Mouse (Mus musculus) right cerebral cortex, postnatal 25 days (tissue): ENCODE data around the gene Sh3bp2.
"Not testable (repeated sequence)": the region's sequence is repeated elsewhere in the genome, so short reads cannot be mapped to it uniquely, and the experiment has no call there.

Source experiments
- DNase-seq: peaks from one replicate; pipeline ENCODE4 v3.0.0; 2022

Sh3bp2 gene

DNA sequence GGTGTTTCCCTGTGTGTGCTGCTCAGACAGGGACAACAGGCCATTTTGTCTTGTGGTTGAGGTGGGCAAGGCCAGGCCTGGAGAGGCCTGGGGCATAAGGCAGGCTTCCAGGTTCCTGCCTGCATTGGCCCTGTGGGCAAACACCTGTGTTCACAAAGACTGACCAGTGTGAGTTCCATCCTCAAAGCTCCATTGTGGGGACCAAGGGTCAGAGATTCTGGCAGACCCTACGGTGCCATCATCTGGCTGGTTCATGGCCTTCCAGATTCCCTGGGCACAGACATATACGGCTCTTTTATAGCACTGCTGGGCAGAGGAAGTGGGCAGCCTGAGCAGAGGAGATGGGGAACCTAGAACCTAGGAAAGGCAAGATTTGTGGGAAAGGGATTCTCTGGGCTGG lies 1.7 kb downstream of the Sh3bp2 start:
- no peak for DNase-seq

DNA sequence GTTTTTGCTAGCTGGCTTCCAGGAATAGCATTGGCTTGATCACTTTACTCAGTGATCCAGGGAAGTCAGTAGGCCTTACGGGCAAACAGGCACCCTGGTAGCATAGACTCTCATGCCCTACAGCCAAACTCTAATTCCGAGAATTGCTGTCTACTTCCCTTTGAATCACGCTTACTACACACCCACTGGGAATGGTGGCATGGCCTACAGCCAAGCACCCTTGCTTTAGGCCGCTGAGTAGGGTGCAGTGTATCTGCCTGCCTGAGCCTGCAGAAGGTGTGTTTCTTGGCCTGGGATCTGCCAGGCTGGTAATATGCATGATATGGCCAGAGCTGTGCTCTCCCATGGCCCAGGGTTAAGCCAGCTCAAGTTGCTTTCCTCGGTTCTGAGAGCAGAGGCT lies 3.1 kb downstream of the Sh3bp2 start:
- no peak for DNase-seq

DNA sequence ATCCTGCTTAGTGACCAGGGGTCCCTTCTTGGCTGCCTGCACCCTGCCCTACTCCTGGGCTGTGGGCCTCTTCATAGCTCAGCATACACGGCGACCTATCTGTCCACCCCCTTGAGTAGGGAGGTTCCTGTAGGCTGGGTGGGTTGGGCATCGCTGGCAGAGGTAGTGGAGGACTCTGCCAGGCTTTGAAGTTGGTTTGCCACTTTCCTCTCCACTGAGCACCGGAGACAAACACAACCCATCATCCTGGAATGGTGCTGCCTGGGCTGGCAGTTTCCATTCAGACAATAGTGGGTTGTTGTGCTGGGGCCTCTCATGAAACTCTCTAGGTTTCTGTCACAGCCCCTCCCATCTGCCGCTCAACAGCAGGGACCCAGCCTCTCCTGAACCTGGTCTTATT lies 4.5 kb downstream of the Sh3bp2 start:
- no peak for DNase-seq

DNA sequence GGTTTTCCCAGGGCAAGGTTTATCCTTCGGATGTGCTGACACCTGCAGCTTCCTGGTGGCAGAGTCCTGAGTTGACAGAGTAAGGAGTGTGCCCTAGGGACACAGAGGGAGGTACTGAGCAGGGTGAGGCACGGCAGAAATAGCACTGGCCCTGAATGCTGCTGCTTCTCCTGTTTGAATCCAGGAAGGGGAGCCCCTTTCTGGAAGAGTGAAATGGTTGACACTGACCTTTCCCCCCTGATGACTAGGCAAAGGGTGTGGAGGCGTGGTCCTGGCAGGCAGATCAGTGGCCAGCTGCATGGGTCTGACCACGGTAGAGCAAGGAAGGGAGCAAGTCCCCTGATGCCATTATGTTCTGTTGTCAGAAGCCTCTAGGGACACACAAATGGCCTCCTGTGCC lies 5.0 kb downstream of the Sh3bp2 start:
- no peak for DNase-seq

DNA sequence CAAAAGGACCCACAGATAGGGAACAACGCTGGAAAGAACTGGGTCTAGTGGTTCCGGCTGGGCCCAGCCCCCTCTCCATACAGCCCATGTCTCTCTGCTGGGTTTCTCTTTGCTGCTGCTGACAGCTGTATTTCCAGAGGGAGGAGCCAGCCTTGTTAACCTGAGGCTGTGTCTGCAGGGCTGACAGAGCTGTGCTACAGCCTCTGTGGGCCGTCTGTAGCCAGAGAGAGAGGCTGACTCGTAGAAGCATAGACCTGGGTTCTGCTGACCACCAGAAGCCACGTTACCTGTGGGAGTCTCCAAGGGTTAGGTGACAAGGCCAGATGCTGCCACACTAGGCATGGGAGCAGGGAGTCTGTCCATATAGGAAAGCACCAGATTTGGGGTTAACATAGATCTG lies 7.4 kb downstream of the Sh3bp2 start:
- no peak for DNase-seq

DNA sequence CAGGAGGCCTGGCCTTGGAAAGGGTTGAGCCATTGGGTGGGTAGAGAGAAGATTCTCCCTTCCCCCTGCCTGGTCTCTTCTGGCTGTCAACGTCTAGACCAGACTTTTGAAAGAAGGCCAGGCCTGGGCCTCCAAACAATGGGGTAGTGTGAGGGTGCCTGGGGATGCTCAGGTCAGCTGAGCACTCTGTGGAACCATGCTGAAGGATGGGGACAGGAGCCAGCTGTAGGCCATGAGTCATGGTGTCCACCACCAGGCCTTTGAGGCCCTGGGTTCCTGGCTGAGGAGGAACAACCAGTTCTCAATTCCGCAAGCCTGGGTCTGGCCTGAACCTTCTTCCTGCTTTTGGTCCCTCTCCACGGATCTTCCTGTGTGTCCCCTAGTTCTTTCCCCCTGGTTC lies 8.2 kb downstream of the Sh3bp2 start:
- DNase-seq: no peak

DNA sequence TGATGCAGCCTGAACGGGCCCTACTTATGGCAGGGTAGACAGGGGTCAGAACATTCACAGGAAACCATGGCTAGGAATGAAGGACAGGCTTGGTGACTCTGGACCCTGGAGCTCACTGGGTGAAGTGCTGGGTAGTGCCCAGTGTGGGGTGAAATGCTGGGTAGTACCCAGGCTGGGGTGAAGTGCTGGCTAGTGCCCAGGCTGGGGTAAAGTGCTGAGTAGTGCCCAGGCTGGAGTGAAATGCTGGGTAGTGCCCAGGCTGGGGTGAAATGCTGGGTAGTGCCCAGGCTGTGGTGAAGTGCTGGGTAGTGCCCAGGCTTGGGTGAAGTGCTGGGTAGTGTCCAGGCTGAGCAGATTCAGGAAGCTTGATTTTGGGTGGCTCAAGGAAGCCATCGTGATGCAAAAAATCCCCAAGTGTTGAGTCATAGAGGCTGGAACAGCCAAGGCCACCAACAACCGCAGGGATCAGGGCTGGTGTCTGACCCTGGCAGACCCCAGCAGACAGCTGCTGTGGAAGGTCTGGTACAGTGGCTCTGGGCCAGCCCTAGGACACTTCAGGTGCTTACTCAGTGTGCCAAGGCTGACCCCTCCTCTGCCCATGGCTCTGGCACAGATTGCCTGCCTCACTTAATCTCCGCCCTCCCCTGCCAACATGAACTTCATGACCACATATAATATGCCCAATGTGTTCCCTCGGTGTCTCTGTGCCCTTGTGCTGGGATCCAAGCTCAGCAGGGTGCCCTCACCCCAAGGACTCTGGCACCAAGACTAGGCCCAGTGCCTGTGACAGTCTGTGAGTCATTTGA lies 9.3 kb downstream of the Sh3bp2 start:
- DNase-seq: no peak

DNA sequence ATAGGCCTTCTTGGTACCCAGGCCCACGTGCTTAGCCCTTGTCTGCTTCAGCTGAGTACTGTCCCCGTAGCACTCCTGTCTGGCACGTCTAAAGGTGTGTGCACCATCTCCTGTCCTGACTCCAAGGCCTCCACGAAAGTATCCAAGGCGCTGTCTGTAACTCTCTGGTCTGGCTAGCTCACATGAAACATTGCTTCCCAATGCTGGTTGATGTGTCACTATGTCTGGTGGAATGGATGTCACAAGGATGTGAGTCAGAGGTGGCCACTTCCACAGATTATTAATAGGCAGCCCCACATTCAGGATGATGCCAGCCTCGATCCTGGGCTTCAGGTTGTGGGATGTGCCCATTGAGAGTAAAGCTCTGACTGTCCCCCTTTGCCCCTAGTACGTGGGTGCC lies 10.2 kb downstream of the Sh3bp2 start:
- no peak for DNase-seq

DNA sequence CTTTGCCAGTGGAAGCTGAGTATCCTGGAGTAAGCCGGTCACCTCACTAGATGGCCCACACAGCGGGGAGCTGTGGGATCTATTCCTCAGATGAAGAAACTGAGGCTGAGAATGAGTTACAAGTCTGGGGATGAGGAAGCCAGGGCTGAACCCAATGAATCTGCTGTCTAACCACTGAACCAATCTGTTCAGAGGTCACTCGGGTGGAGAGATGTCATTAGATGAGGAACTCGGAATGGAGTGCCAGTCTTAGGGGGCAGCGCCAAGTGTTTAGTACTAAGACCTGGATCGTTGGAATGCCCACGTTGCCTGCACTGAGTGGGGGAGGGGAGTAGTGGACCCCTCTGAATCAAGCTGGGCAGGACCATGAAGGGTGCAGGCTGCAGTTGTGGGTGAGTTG lies 12.4 kb downstream of the Sh3bp2 start:
- DNase-seq: no peak

DNA sequence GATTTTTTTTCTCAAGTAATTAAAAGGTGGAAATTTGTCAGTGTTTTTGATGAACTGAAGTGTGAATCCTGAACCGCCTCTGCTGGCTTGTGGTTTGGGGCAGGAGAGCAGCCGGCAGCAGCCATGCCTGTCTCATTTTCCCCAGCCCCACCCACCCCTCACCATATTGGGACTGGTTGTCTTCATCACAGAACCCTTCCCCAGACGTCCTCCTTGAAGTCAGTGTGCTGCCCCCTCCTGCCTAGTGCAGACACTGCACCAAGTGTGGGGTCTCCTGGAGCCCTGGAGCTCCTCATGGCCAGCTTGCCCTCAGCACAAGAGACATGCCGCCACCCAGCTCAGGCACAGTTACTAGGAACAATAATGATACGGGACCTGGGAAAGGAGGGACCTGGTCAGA lies 12.9 kb downstream of the Sh3bp2 start:
- DNase-seq: no peak

DNA sequence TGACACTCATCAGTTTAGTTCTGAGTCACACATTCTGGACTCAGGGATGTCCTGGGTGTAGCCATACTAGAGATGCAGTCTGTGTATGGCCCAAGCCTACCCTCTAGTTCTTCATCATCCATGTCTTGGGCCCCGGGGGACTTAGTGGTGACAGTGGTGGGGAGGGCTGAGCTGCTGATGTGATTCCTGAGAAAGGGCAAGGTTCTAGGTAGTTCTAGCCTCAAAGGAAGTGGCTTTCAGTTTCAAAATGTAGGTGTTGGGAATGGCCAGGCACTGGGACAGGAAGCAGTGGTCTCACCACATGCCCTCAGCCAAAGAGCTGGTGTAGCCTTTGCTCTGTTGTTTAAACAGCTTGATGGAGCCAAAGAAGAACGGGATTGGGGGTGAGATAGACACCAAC lies 13.5 kb downstream of the Sh3bp2 start:
- no peak for DNase-seq

DNA sequence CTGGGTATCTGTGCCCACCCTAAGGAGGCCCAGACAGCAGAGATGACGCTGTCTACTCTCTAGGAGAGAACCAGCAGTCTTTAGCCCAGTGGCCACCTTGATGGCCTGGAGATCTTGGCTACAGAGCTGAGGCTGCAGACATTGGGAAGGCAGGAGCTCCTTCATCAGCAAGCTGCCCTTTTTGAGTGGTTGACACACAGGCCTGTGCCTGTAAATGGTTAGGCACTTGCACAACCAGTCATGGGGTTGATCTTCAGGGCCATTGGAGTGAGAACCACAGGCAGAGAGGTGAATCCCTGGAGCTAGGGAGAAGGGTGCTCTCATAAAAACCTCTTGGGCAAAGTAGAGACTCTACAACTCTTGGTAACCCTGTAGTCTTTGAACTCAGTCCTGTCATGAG lies 16.5 kb downstream of the Sh3bp2 start:
- DNase-seq: no peak

DNA sequence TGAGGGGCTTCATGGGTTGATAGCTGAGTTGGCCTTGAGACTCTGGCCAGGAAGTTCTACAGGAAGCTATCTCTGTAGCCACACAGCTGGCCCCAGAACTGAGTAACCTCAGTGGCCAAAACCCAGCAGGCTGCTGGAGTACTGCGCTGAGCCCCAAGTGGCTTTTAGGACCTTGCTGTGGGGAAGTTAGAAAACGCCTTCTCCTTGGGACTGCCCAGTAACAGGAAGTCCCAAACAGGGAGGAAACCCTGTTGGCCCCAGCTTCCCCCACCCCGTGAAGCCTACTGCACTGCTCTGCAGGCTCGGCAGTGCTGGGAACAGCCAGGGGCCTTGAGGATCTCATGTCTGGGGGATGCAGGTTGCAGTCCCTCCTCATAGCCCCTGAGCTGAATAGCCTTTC lies 17.5 kb downstream of the Sh3bp2 start:
- DNase-seq: no peak

DNA sequence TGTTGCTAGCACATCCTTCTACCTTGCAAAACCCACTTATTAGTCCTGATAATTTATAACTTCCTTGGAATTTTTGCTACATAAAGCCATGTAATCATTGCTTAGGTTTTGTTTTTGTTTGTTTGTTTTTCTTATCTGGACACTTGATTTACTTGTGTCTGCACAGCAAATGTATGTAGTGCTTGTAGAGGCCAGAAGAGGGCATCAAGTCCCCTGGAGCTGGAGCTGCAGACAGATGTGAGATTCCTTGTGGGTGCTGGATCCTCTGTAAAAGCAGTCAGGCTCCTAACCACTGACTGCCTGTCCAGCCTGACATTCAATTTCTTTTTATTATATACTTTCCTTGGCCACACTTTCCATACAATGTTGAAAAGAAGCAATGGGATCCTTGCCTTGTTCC lies 21.8 kb downstream of the Sh3bp2 start:
- DNase-seq: no peak

DNA sequence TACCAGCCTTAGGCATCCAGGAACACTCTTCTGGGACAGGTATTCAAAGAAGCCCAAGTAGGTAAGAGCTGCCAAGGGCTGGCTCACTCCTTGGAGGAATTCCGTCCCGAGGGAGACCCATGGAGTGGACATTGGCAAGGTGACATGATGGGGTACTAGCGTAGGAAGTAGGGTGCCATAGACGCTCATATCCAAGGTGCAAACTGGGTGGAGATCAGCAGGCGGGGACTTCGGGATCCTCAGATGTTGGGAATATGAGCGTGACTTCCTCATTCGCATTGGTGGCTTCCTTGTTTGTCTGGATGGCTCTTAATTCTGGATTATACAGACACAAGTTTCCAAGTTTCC lies 23.5 kb downstream of the Sh3bp2 start:
- DNase-seq: no peak

DNA sequence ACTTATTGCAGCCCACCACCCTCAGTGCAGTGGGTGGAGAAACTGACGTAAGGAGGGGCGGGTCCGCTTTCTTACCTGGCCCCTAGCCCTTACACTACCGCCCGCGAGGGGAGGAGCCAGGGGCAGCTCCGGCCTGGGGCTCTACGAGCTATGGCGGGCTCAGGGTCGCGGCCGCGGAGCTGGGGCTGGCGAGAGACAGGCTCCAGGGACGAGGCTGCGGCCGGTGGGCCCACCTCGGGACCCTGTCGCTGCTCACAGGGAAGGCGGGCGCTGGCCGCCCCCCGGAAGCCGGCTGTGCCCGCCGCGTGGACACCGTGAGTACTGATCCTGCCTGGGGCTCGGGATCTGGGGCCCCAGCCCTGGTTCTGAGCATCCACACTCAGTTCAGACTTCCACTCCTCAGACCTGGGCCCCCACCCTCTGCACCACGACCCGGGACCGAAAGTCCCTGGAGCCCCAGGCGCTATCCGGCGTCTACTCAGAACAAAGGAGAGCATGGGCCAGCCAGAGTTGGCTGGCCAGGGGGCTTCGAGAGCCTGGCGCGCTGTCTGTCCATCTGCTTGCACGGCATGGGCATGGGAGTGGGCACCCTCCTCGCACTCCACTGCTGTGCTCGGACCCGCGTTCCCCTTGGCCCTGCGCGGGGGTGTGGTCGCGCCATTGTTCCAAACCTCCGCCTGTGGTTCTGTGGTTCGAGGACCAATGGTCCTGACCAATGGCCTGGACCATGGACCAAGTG lies 24.0 kb downstream of the Sh3bp2 start:
- no peak for DNase-seq

DNA sequence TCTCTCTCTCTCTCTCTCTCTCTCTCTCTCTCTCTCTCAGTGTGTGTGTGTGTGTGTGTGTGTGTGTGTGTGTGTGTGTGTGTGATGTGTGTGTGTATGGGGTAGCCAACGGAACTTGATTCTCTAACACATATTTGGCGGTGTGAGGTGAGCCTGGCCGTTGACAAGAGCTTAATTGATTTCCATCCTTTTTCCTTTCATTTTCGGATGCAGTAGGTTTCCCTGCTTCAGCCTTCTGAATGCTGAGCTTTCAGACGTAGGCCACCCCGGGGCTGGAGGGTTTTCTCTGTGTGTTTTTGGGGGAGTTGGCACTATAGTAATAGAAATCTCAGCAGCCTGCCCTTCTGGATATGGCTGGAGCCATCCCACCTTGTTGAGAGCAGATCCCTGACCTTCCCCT lies 24.6 kb downstream of the Sh3bp2 start:
- no peak for DNase-seq

DNA sequence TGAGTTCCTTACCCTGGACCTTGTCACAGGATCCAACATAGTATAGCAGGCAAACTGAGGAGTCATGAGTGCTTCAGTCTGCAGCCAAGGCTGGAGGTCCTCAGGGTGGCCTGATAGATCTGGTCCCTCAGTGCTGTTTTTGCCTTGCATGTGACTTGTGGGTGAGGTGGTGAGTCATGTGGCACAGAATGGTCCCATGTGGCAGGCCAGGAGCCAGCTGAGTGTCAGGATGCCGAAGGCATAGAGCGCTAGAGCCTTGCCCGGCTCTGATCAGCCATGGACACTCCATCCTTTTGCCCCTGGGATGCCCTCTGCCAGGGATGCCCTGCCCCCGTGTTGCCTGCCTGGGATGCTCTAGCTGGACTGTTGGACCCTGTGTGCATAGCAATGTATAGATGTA lies 26.2 kb downstream of the Sh3bp2 start:
- DNase-seq: no peak

DNA sequence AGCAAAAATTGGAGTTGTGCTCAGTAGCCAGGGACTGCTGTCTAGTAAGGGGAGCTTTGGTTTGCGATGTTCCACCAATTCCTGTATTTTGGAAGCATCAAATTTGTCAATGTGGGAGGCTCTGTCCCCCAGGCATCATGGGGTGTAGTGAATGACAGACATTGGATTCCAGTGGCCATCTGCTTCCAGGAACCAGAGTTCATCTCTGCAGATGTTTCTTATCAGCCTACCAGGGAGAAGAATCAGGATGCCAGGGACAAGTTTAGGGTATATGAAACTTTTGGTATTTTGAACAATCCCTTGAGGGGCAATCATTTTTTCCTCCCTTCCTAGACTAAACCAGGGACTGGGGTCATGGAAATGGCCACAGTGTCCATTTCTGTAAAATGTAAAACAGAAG lies 38.2 kb downstream of the Sh3bp2 start:
- no peak for DNase-seq

DNA sequence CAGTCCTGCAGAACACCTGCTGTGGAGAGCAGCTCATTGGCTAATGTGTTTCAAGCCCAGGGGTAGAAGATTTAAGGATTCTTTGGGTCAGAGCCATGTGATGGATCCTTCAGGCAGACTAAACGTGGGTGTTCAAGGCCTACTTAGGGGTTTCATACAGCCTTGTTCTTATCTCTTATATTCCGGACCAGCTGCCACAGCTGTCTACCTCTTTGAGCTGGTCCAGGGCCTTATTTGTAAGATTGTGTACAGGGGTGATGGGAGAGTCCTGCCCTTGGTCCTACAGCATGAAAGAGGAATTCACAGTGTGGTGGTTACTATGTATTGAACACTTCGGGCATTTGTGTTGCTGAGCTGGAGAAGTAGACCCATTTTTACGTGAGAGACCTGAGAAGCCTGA lies 38.7 kb downstream of the Sh3bp2 start:
- DNase-seq: no peak

DNA sequence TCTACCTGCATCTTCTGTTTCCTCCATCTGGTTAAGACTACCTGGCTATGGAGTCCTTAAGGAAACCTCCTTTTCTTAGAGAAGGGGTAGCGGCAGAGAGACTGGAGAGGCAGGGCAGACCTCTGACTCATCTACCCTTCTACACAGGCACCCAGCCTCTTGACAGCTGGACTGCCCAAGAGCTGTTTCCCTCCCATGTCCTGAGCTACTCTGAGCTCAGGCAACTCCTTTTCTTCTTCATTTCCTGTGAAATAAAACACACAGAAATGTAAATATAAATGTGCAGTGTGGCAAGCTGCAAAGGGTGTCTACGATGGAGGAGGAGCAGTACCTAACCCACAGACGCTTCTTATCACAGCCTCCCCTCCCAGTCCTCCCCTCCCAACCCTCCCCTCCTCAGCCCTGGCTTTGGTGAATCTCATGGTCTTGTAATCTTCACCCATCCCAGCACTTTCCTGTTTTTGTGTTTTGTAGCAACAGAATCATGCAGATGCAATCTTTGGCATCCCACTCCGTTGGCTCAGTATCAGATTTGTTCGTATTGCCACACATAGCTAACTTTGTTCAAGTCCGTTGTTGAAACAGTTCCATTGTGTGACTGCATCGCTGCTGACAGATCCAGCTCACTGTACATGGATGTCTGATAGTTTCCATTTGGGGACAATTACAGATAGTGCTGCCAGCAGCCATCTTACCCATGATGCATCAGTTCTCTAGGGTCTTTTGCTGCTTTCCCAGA lies 40.1 kb downstream of the Sh3bp2 start:
- no peak for DNase-seq

DNA sequence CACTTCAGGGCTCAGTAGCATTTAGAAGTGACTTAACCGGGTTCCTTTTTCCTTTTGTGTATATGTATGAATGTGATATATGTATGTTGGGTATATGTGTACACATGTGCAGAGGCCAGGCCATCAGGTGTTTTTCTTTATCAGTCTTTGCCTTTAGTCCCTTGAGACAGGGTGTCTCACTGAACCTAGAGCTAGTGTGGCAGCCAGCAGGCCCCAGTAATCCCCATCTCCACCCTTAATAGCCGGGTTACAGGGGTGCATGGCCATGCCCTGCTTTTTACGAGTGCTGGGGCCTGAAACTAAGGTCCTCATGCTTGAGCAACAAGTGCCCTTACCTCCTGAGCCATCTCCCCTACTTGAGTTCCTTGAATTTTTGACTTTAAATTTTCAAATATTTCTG lies 45.9 kb downstream of the Sh3bp2 start:
- no peak for DNase-seq

DNA sequence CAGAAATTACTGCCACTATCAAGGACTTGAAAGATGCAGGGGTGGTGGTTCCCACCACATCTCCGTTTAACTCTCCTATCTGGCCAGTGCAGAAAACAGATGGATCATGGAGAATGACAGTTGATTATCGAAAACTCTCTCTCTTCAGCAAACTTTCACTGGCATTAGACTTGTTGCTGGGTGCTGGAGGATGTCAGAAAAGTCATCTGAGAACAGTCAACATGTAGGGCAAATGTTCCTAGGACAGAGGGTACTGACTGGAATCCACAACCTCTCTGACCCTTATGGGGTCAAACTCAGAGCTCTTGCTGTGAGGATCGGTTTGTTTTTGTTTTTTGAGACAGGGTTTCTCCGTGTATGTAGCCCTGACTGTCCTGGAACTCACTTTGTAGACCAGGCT lies 46.9 kb downstream of the Sh3bp2 start:
- DNase-seq: not testable (repeated sequence)
